Mouse (Mus musculus) liver, adult 10 weeks (tissue): Measurements from ENCODE around the gene Galnt4. TPM values are rescaled to one million over a fixed set of nuclear protein-coding genes. Genes with fewer than 3 reads are reported as not detected.

ENCODE experiments used
- polyA plus RNA-seq: library from polyadenylated mRNA; stranded (reverse); fragments of 350-450 nt; fragmentation: Illumina TruSeq; extraction: RNeasy Lipid Tissue Mini Kit (QIAGEN cat#74804); gene quantifications from one replicate; pipeline ENCODE4 v1.2.3, GENCODE M21; 2014; ENCODE audit warnings: low read depth, low replicate concordance

The Galnt4 gene
- 10.9 TPM for polyA plus RNA-seq

GRCm38 (mm10) chr10:99107964-99108363 lies at the start of gene Galnt4:
TSS of gene Galnt4 (plus strand) at chr10:99108159.

GRCm38 (mm10) chr10:99106703-99107631 lies 992 bp upstream of the Galnt4 start, which contains the start of gene Poc1b:
TSS of gene Poc1b (plus strand) at chr10:99107036.

GRCm38 (mm10) chr10:99126225-99126624 lies 18.3 kb downstream of the Galnt4 start, which contains the start of gene Phxr2:
TSS of gene Phxr2 (minus strand) at chr10:99126325.

Other genes with a start within 250 kb of the Galnt4 start
- gene Atp2b1, start 193.8 kb upstream of the Galnt4 start, polyA plus RNA-seq, result 19.7 TPM
- 4.0 TPM for gene Poc1b, start 1.1 kb upstream of the Galnt4 start, polyA plus RNA-seq
- gene Phxr2, start 18.2 kb downstream of the Galnt4 start, polyA plus RNA-seq, result not detected
- 125 TPM for gene Dusp6, start 155.1 kb downstream of the Galnt4 start, polyA plus RNA-seq